Mouse (Mus musculus) megakaryocyte, embryonic 14.5 days (primary cell): ENCODE results near the gene Chrd.

Experiments used
- FLI1 ChIP-seq: IDR thresholded peaks from 2 replicates; pipeline ENCODE4 v1.6.1; 2012; ENCODE audit warnings: low read length, inconsistent platforms, mixed read lengths
- GATA1 ChIP-seq: IDR thresholded peaks from 3 replicates; pipeline ENCODE4 v1.6.1; 2012; ENCODE audit warnings: mixed read lengths, low read length, inconsistent platforms, borderline replicate concordance

GRCm38 (mm10) chr16:20715566-20715965 lies 17.4 kb upstream of the Chrd start:
- TF ChIP-seq GATA1 (no peak), FLI1 (no peak)
